Mouse (Mus musculus) stomach, embryonic 15.5 days (tissue): ENCODE measurements at regions not wholly inside any gene's neighbourhood (a gene's known extent, or its start where the extent isn't known, plus 50 kb on each side); places are given as distances from the start of the nearest gene placed in this dataset.
"Not testable (repeated sequence)": the region's sequence is repeated elsewhere in the genome, so short reads cannot be mapped to it uniquely, and the experiment has no call there.

Experiments used
- ATAC-seq: fragments of 200-750 bp; cut with Nextera tagmentation; 2 replicates; pipeline ENCODE4 v1.8.0; 2017; ENCODE audit warnings: low read depth, moderate number of reproducible peaks, moderate TSS enrichment; ENCODE audit not compliant: insufficient read depth, low FRiP score
- H3K27ac ChIP-seq: fragments of 300-500 bp; sonication (generic); 2 replicates; pipeline ENCODE4 v1.5.1; 2015; ENCODE audit warnings: mild to moderate bottlenecking, inconsistent platforms
- H3K27me3 ChIP-seq: fragments of 300-500 bp; sonication (generic); replicated peaks from 2 replicates; pipeline ENCODE4 v1.6.1; 2015; ENCODE audit warnings: inconsistent platforms
- H3K36me3 ChIP-seq: fragments of 300-500 bp; sonication (generic); 2 replicates; pipeline ENCODE4 v1.6.1; 2015; ENCODE audit warnings: inconsistent platforms
- H3K4me1 ChIP-seq: fragments of 300-500 bp; sonication (generic); 2 replicates; pipeline ENCODE4 v1.6.1; 2015; ENCODE audit warnings: inconsistent platforms
- H3K4me2 ChIP-seq: fragments of 300-500 bp; sonication (generic); 2 replicates; pipeline ENCODE4 v1.6.1; 2015; ENCODE audit warnings: mild to moderate bottlenecking, inconsistent platforms
- H3K4me3 ChIP-seq: fragments of 300-500 bp; sonication (generic); replicated peaks from 2 replicates; pipeline ENCODE4 v1.5.1; 2015; ENCODE audit warnings: inconsistent platforms
- H3K9ac ChIP-seq: fragments of 300-500 bp; sonication (generic); 2 replicates; pipeline ENCODE4 v1.6.1; 2015; ENCODE audit warnings: inconsistent platforms
- H3K9me3 ChIP-seq: fragments of 300-500 bp; sonication (generic); 2 replicates; pipeline ENCODE4 v1.6.1; 2016; ENCODE audit warnings: inconsistent platforms
- WGBS: fragments of 180-500 bp; shearing (Covaris S2); methylation state at CpG from one replicate; pipeline ENCODE4 v1.1.7; 2015; 5-methylcytosine and 5-hydroxymethylcytosine counted together

- ATAC-seq = no peak
- WGBS = 86% methylated on average over 2 of the region's 2 CpGs
- H3K9ac ChIP-seq = no peak overlapping the region
- no peak overlapping the region for H3K4me3 ChIP-seq
- H3K4me2 ChIP-seq = no peak overlapping the region
- no peaks in the 10 kb centered on the region for H3K9me3 ChIP-seq
- no peaks in the 10 kb centered on the region for H3K4me1 ChIP-seq
- no peak overlapping the region for H3K27ac ChIP-seq
- no peaks in the 10 kb centered on the region for H3K36me3 ChIP-seq
- no peaks in the 10 kb centered on the region for H3K27me3 ChIP-seq
These were observed 326.2 kb downstream of the Car8 start for GRCm38 (mm10) chr4:7912675-7913074.

- WGBS = 50% methylated on average over 1 of the region's 1 CpGs
- Histone ChIP-seq H3K27ac (no peak overlapping the region), H3K4me1 (no peaks in the 10 kb centered on the region), H3K9ac (no peak overlapping the region), H3K4me2 (no peak overlapping the region), H3K36me3 (no peaks in the 10 kb centered on the region), H3K4me3 (no peak overlapping the region), H3K9me3 (no peaks in the 10 kb centered on the region), H3K27me3 (no peaks in the 10 kb centered on the region)
- no peak for ATAC-seq
These were observed 335.7 kb downstream of the Car8 start for GRCm38 (mm10) chr4:7903130-7903529.

GRCm38 (mm10) chr4:7894914-7895313 lies 343.9 kb downstream of the Car8 start:
- ATAC-seq = no peak
- 85% methylated on average over 4 of the region's 4 CpGs for WGBS
- Histone ChIP-seq H3K36me3 (no peaks in the 10 kb centered on the region), H3K4me3 (no peak overlapping the region), H3K4me1 (no peaks in the 10 kb centered on the region), H3K27ac (no peak overlapping the region), H3K9ac (no peak overlapping the region), H3K4me2 (no peak overlapping the region), H3K9me3 (no peaks in the 10 kb centered on the region), H3K27me3 (no peaks in the 10 kb centered on the region)

- Histone ChIP-seq H3K9ac (no peak overlapping the region), H3K4me2 (no peak overlapping the region), H3K4me3 (no peak overlapping the region), H3K27ac (no peak overlapping the region), H3K9me3 (no peaks in the 10 kb centered on the region), H3K36me3 (no peaks in the 10 kb centered on the region), H3K4me1 (no peaks in the 10 kb centered on the region), H3K27me3 (no peaks in the 10 kb centered on the region)
- ATAC-seq = no peak
- WGBS = 59% methylated on average over 2 of the region's 2 CpGs
These were observed 347.7 kb downstream of the Car8 start for GRCm38 (mm10) chr4:7891128-7891527.

GRCm38 (mm10) chr4:7854518-7854917 lies 384.3 kb downstream of the Car8 start:
- ATAC-seq = no peak
- Histone ChIP-seq H3K36me3 (no peaks in the 10 kb centered on the region), H3K4me3 (no peak overlapping the region), H3K9me3 (no peaks in the 10 kb centered on the region), H3K4me2 (no peak overlapping the region), H3K27ac (no peak overlapping the region), H3K27me3 (no peaks in the 10 kb centered on the region), H3K9ac (no peak overlapping the region), H3K4me1 (no peaks in the 10 kb centered on the region)
- WGBS = 82% methylated on average over 1 of the region's 1 CpGs

- ATAC-seq = no peak
- H3K4me3 ChIP-seq = no peak overlapping the region
These were observed 385.6 kb downstream of the Car8 start for GRCm38 (mm10) chr4:7853121-7853782.

GRCm38 (mm10) chr4:7852006-7852615 lies 386.7 kb downstream of the Car8 start:
- Histone ChIP-seq H3K36me3 (no peaks in the 10 kb centered on the region), H3K4me3 (no peak overlapping the region), H3K4me2 (no peak overlapping the region), H3K27ac (no peak overlapping the region), H3K9ac (no peak overlapping the region), H3K4me1 (no peaks in the 10 kb centered on the region), H3K9me3 (no peaks in the 10 kb centered on the region), H3K27me3 (no peaks in the 10 kb centered on the region)
- no peak for ATAC-seq
- 87% methylated on average over 4 of the region's 4 CpGs for WGBS

More at GRCm38 (mm10) chr4:7853121-7853782, 385.6 kb downstream of the Car8 start:
- no peaks in the 10 kb centered on the region for H3K4me1 ChIP-seq
- WGBS = 66% methylated on average over 1 of the region's 1 CpGs
- no peaks in the 10 kb centered on the region for H3K9me3 ChIP-seq
- no peaks in the 10 kb centered on the region for H3K36me3 ChIP-seq
- no peak overlapping the region for H3K27ac ChIP-seq
- no peaks in the 10 kb centered on the region for H3K27me3 ChIP-seq
- no peak overlapping the region for H3K4me2 ChIP-seq
- no peak overlapping the region for H3K9ac ChIP-seq

- H3K4me2 ChIP-seq = no peak overlapping the region
- H3K36me3 ChIP-seq = no peaks in the 10 kb centered on the region
- no peak for ATAC-seq
- no peaks in the 10 kb centered on the region for H3K9me3 ChIP-seq
- H3K4me1 ChIP-seq = no peaks in the 10 kb centered on the region
- no peaks in the 10 kb centered on the region for H3K27me3 ChIP-seq
- 68% methylated on average over 5 of the region's 5 CpGs for WGBS
- no peak overlapping the region for H3K27ac ChIP-seq
- H3K9ac ChIP-seq = no peak overlapping the region
- H3K4me3 ChIP-seq = no peak overlapping the region
These were observed 391.4 kb downstream of the Car8 start for GRCm38 (mm10) chr4:7847411-7847810.

- H3K36me3 ChIP-seq = no peaks in the 10 kb centered on the region
- H3K9me3 ChIP-seq = no peaks in the 10 kb centered on the region
- H3K9ac ChIP-seq = no peak overlapping the region
- no peak overlapping the region for H3K4me3 ChIP-seq
- H3K27ac ChIP-seq = no peak overlapping the region
- no peaks in the 10 kb centered on the region for H3K27me3 ChIP-seq
- 72% methylated on average over 1 of the region's 1 CpGs for WGBS
- no peak overlapping the region for H3K4me2 ChIP-seq
- ATAC-seq = no peak
- no peaks in the 10 kb centered on the region for H3K4me1 ChIP-seq
These were observed 409.7 kb downstream of the Car8 start for GRCm38 (mm10) chr4:7829126-7829525.

- no peaks in the 10 kb centered on the region for H3K9me3 ChIP-seq
- H3K4me1 ChIP-seq = no peaks in the 10 kb centered on the region
- no peaks in the 10 kb centered on the region for H3K36me3 ChIP-seq
- no peak overlapping the region for H3K9ac ChIP-seq
- no peak overlapping the region for H3K27ac ChIP-seq
- H3K4me3 ChIP-seq = no peak overlapping the region
- no peak for ATAC-seq
- no peaks in the 10 kb centered on the region for H3K27me3 ChIP-seq
- H3K4me2 ChIP-seq = no peak overlapping the region
These were observed 419.0 kb downstream of the Car8 start for GRCm38 (mm10) chr4:7819847-7820246.

- not testable (repeated sequence) for H3K9ac ChIP-seq, ATAC-seq, H3K9me3 ChIP-seq, H3K27me3 ChIP-seq, H3K27ac ChIP-seq, H3K4me3 ChIP-seq, H3K36me3 ChIP-seq, H3K4me2 ChIP-seq, H3K4me1 ChIP-seq
- WGBS = 86% methylated on average over 1 of the region's 1 CpGs
These were observed 461.1 kb downstream of the Car8 start for GRCm38 (mm10) chr4:7777761-7778160.

- Histone ChIP-seq H3K9me3 (no peaks in the 10 kb centered on the region), H3K27me3 (no peaks in the 10 kb centered on the region), H3K4me2 (no peak overlapping the region), H3K9ac (no peak overlapping the region), H3K4me3 (no peak overlapping the region), H3K36me3 (no peaks in the 10 kb centered on the region), H3K27ac (no peak overlapping the region), H3K4me1 (no peaks in the 10 kb centered on the region)
- ATAC-seq = no peak
These were observed 483.4 kb downstream of the Car8 start for GRCm38 (mm10) chr4:7755473-7755872.

GRCm38 (mm10) chr4:7753931-7754330 lies 484.9 kb downstream of the Car8 start:
- no peak for ATAC-seq
- Histone ChIP-seq H3K9me3 (no peaks in the 10 kb centered on the region), H3K36me3 (no peaks in the 10 kb centered on the region), H3K27ac (no peak overlapping the region), H3K9ac (no peak overlapping the region), H3K27me3 (no peaks in the 10 kb centered on the region), H3K4me1 (no peaks in the 10 kb centered on the region), H3K4me3 (no peak overlapping the region), H3K4me2 (no peak overlapping the region)
- 83% methylated on average over 4 of the region's 4 CpGs for WGBS
